Mouse (Mus musculus) MEL (cell line): Measurements from ENCODE around the gene Brca1. TPM values are rescaled to one million over a fixed set of nuclear protein-coding genes. Genes with fewer than 3 reads are reported as not detected.

Experiments
- DNase-seq: peaks from one replicate; pipeline ENCODE4 v3.0.0; 2011; ENCODE audit warnings: low read depth, low spot score
- H3K27ac ChIP-seq: 2 replicates; pipeline ENCODE4 v1.5.1; 2012; ENCODE audit warnings: low read depth, mild to moderate bottlenecking, control low read depth, low read length, moderate library complexity; ENCODE audit not compliant: control insufficient read depth
- H3K27me3 ChIP-seq, 2 experiments: fragments of 150-350 bp in 1 of 2; sonication (generic) in 1 of 2; 2 replicates each; pipeline ENCODE4 v1.6.1; 2012; ENCODE audit warnings: low read length in 2 of 2, mild to moderate bottlenecking in 2 of 2, improper control_type of control experiment in 1 of 2, moderate library complexity in 1 of 2; ENCODE audit not compliant: insufficient read depth in 2 of 2, control insufficient read depth in 1 of 2
- H3K36me3 ChIP-seq, 2 experiments: 2 replicates each; pipeline ENCODE4 v1.6.1; 2012 to 2014; ENCODE audit warnings: low read length in 2 of 2, improper control_type of control experiment in 1 of 2, inconsistent platforms in 1 of 2, mild to moderate bottlenecking in 1 of 2; ENCODE audit not compliant: insufficient read depth in 2 of 2, control insufficient read depth in 1 of 2
- H3K4me1 ChIP-seq, 2 experiments: fragments of 150-350 bp in 1 of 2; sonication (generic) in 1 of 2; 2 replicates each; pipeline ENCODE4 v1.6.1; 2012; ENCODE audit warnings: low read length in 2 of 2, improper control_type of control experiment in 1 of 2, mild to moderate bottlenecking in 1 of 2; ENCODE audit not compliant: insufficient read depth in 2 of 2, control insufficient read depth in 1 of 2
- H3K4me3 ChIP-seq, 2 experiments: fragments of 150-350 bp in 1 of 2; sonication (generic) in 1 of 2; 2 replicates each; pipeline ENCODE4 v1.5.1; 2012; ENCODE audit warnings: low read depth in 2 of 2, low read length in 2 of 2, mild to moderate bottlenecking in 2 of 2, moderate library complexity in 2 of 2, control low read depth in 1 of 2, improper control_type of control experiment in 1 of 2; ENCODE audit not compliant: control insufficient read depth in 1 of 2, insufficient read depth in 1 of 2
- H3K79me2 ChIP-seq: 2 replicates; pipeline ENCODE4 v1.6.1; 2012; ENCODE audit warnings: mild to moderate bottlenecking, low read length, moderate library complexity; ENCODE audit not compliant: control insufficient read depth, poor library complexity, insufficient read depth
- H3K9ac ChIP-seq: 2 replicates; pipeline ENCODE4 v1.6.1; 2012; ENCODE audit warnings: low read depth, mild to moderate bottlenecking, control low read depth, low read length, moderate library complexity; ENCODE audit not compliant: control insufficient read depth, poor library complexity, severe bottlenecking
- H3K9me3 ChIP-seq: fragments of 150-350 bp; sonication (generic); replicated peaks from 2 replicates; pipeline ENCODE4 v1.6.1; 2012; ENCODE audit warnings: mild to moderate bottlenecking, low read length, improper control_type of control experiment, moderate library complexity; ENCODE audit not compliant: insufficient read depth
- BHLHE40 ChIP-seq: IDR thresholded peaks from 2 replicates; pipeline ENCODE4 v1.6.1; 2012; ENCODE audit warnings: low read depth, mild to moderate bottlenecking, inconsistent platforms, low read length, improper control_type of control experiment, borderline replicate concordance
- CHD2 ChIP-seq: IDR thresholded peaks from 2 replicates; pipeline ENCODE4 v1.6.1; 2011; ENCODE audit warnings: low read length, improper control_type of control experiment
- CTCF ChIP-seq, 3 experiments: IDR thresholded peaks in 2 of 3; conservative IDR thresholded peaks in 1 of 3; 2 replicates each; pipeline ENCODE4 v1.5.1; 2011 to 2012; ENCODE audit warnings: low read length in 3 of 3, low read depth in 2 of 3, mild to moderate bottlenecking in 2 of 3, improper control_type of control experiment in 1 of 3, inconsistent platforms in 1 of 3, mixed read lengths in 1 of 3, moderate library complexity in 1 of 3; ENCODE audit not compliant: control insufficient read depth in 1 of 3, insufficient read depth in 1 of 3, poor library complexity in 1 of 3, severe bottlenecking in 1 of 3
- E2F4 ChIP-seq: IDR thresholded peaks from 2 replicates; pipeline ENCODE4 v1.6.1; 2011; ENCODE audit warnings: low read depth, low read length, improper control_type of control experiment, borderline replicate concordance
- EP300 ChIP-seq, 2 experiments: IDR thresholded peaks; 2 replicates each; pipeline ENCODE4 v1.6.1; 2011; ENCODE audit warnings: improper control_type of control experiment in 2 of 2, low read length in 2 of 2, low read depth in 1 of 2, mild to moderate bottlenecking in 1 of 2
- ETS1 ChIP-seq: IDR thresholded peaks from 2 replicates; pipeline ENCODE4 v1.6.1; 2012; ENCODE audit warnings: low read depth, mild to moderate bottlenecking, inconsistent platforms, low read length, improper control_type of control experiment, moderate library complexity
- GABPA ChIP-seq: IDR thresholded peaks from 2 replicates; pipeline ENCODE4 v1.6.1; 2012; ENCODE audit warnings: low read depth, mild to moderate bottlenecking, inconsistent platforms, low read length, improper control_type of control experiment, moderate library complexity
- HCFC1 ChIP-seq: IDR thresholded peaks from 2 replicates; pipeline ENCODE4 v1.6.1; 2012; ENCODE audit warnings: low read depth, mild to moderate bottlenecking, inconsistent platforms, low read length, improper control_type of control experiment, moderate library complexity
- JUND ChIP-seq: IDR thresholded peaks from 2 replicates; pipeline ENCODE4 v1.6.1; 2011; ENCODE audit warnings: low read depth, mild to moderate bottlenecking, improper control_type of control experiment, low read length
- KAT2A ChIP-seq: conservative IDR thresholded peaks from 2 replicates; pipeline ENCODE4 v1.6.1; 2012; ENCODE audit warnings: low read depth, low read length, improper control_type of control experiment, inconsistent platforms
- MAFK ChIP-seq: IDR thresholded peaks from 2 replicates; pipeline ENCODE4 v1.6.1; 2011; ENCODE audit warnings: low read depth, mild to moderate bottlenecking, low read length, improper control_type of control experiment, borderline replicate concordance
- MAX ChIP-seq: IDR thresholded peaks from 2 replicates; pipeline ENCODE4 v1.6.1; 2011; ENCODE audit warnings: low read length, improper control_type of control experiment
- MAZ ChIP-seq: IDR thresholded peaks from 2 replicates; pipeline ENCODE4 v1.6.1; 2012; ENCODE audit warnings: low read depth, mild to moderate bottlenecking, inconsistent platforms, low read length, improper control_type of control experiment
- MEF2A ChIP-seq: IDR thresholded peaks from 2 replicates; pipeline ENCODE4 v1.6.1; 2014; ENCODE audit warnings: low read depth, mild to moderate bottlenecking, inconsistent platforms, low read length, improper control_type of control experiment; ENCODE audit not compliant: poor library complexity, insufficient replicate concordance, severe bottlenecking; ENCODE audit errors: extremely low read depth
- MYB ChIP-seq: IDR thresholded peaks from 2 replicates; pipeline ENCODE4 v1.6.1; 2011; ENCODE audit warnings: mild to moderate bottlenecking, low read depth, low read length, improper control_type of control experiment
- NELFE ChIP-seq: IDR thresholded peaks from 2 replicates; pipeline ENCODE4 v1.6.1; 2011; ENCODE audit warnings: low read depth, low read length, improper control_type of control experiment
- NRF1 ChIP-seq: IDR thresholded peaks from 2 replicates; pipeline ENCODE4 v1.6.1; 2014; ENCODE audit warnings: low read depth, mild to moderate bottlenecking, inconsistent platforms, low read length, improper control_type of control experiment, moderate library complexity; ENCODE audit not compliant: poor library complexity, insufficient read depth, severe bottlenecking
- POLR2A ChIP-seq, 2 experiments: IDR thresholded peaks; 2 replicates each; pipeline ENCODE4 v1.6.1; 2011 to 2012; ENCODE audit warnings: low read length in 2 of 2, mild to moderate bottlenecking in 2 of 2, control low read depth in 1 of 2, improper control_type of control experiment in 1 of 2, low read depth in 1 of 2, moderate library complexity in 1 of 2; ENCODE audit not compliant: control insufficient read depth in 1 of 2, insufficient read depth in 1 of 2, poor library complexity in 1 of 2
- POLR2AphosphoS2 ChIP-seq: IDR thresholded peaks from 2 replicates; pipeline ENCODE4 v1.6.1; 2011; ENCODE audit warnings: low read length, improper control_type of control experiment
- POLR2AphosphoS5 ChIP-seq: IDR thresholded peaks from 2 replicates; pipeline ENCODE4 v1.6.1; 2012; ENCODE audit warnings: low read depth, borderline replicate concordance, mild to moderate bottlenecking, inconsistent platforms, low read length, moderate library complexity, mixed read lengths
- RAD21 ChIP-seq: IDR thresholded peaks from 2 replicates; pipeline ENCODE4 v1.6.1; 2011; ENCODE audit warnings: mild to moderate bottlenecking, low read depth, low read length, improper control_type of control experiment
- RCOR1 ChIP-seq: IDR thresholded peaks from 2 replicates; pipeline ENCODE4 v1.6.1; 2012; ENCODE audit warnings: low read depth, mild to moderate bottlenecking, inconsistent platforms, low read length, improper control_type of control experiment
- SIN3A ChIP-seq: IDR thresholded peaks from 2 replicates; pipeline ENCODE4 v1.6.1; 2012; ENCODE audit warnings: low read length, improper control_type of control experiment, inconsistent platforms
- SMC3 ChIP-seq: IDR thresholded peaks from 2 replicates; pipeline ENCODE4 v1.6.1; 2011; ENCODE audit warnings: low read depth, low read length, improper control_type of control experiment
- TAL1 ChIP-seq: IDR thresholded peaks from 2 replicates; pipeline ENCODE4 v1.6.1; 2012; ENCODE audit warnings: mild to moderate bottlenecking, inconsistent platforms, low read length, moderate library complexity, mixed read lengths
- TBP ChIP-seq: IDR thresholded peaks from 2 replicates; pipeline ENCODE4 v1.8.0; 2011; ENCODE audit warnings: low read depth, low read length, improper control_type of control experiment
- USF1 ChIP-seq: IDR thresholded peaks from 2 replicates; pipeline ENCODE4 v1.6.1; 2014; ENCODE audit warnings: low read depth, mild to moderate bottlenecking, inconsistent platforms, low read length, improper control_type of control experiment, moderate library complexity
- ZKSCAN1 ChIP-seq: IDR thresholded peaks from 2 replicates; pipeline ENCODE4 v1.6.1; 2012; ENCODE audit warnings: low read depth, mild to moderate bottlenecking, inconsistent platforms, low read length, improper control_type of control experiment, moderate library complexity
- ZMIZ1 ChIP-seq: IDR thresholded peaks from 2 replicates; pipeline ENCODE4 v1.6.1; 2012; ENCODE audit warnings: low read depth, mild to moderate bottlenecking, inconsistent platforms, low read length, improper control_type of control experiment, moderate library complexity
- ZNF384 ChIP-seq: IDR thresholded peaks from 2 replicates; pipeline ENCODE4 v1.6.1; 2012; ENCODE audit warnings: low read depth, mild to moderate bottlenecking, inconsistent platforms, low read length, improper control_type of control experiment
- polyA plus RNA-seq, 2 experiments: library from polyadenylated mRNA; stranded (reverse) in 1 of 2; unstranded in 1 of 2; fragments of >175 nt in 1 of 2; fragments of >200 nt in 1 of 2; gene quantifications; 2 replicates each; pipeline versions ENCODE4 v1.2.1 to v1.2.4; 2012; ENCODE audit warnings: low replicate concordance in 2 of 2, low read depth in 1 of 2; ENCODE audit not compliant: insufficient read length in 2 of 2, insufficient read depth in 1 of 2, missing spikeins in 1 of 2
- total RNA-seq: library from RNA; depleted of rRNA; stranded (reverse); fragments of 300-350 nt; gene quantifications from 2 replicates; pipeline ENCODE4 v1.2.3, GENCODE M21; 2012

The Brca1 gene
- total and polyA plus RNA-seq, 3 experiments = 25.7 to 1,155 (median 35.3) TPM

DNA sequence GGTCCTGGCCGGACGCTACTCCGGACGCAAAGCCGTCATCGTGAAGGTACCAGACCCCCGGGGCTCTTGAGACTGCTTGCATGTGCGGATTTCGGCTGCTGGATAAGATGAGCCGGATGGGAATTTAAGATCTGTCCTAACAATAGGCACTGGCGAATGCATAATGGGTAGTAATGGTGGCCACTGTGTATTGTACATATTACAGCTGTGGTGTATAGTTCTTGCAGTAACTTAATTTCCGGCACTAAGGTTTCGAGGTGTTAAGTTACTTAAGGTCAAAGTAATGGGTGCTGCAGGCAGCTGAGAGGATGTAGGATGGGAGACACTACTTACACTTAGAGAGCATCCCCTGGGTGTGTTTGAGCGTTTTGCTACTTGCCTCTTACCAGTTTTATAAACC is 109.0 kb downstream of the Brca1 start:
- TF ChIP-seq POLR2A (IDR thresholded peaks at IDR 0.05; ENCODE audit: control insufficient read depth in 1 of 2, insufficient read depth in 1 of 2, low read depth in 1 of 2, low read length in 2 of 2, poor library complexity in 1 of 2) = 0 out of 4 replicates have a peak, but pooled peaks of 1 of the 2 experiments have one; percentile 2
- TF ChIP-seq GABPA = no peak
- Histone ChIP-seq H3K27me3 (no peaks in the 10 kb centered on the region), H3K79me2 (peaks cover 29% of the 10 kb centered on the region), H3K4me1 (peaks cover 4 to 16% of the 10 kb centered on the region in 2 experiments; a peak in 3 of 4 replicates), H3K9me3 (no peaks in the 10 kb centered on the region), H3K9ac (peak overlapping the region; percentile 91), H3K4me3 (peak overlapping the region; percentile 89 to 93), H3K36me3 (peaks cover 19 to 20% of the 10 kb centered on the region in 2 experiments), H3K27ac (peak overlapping the region; percentile 81)
- DNase-seq = peak; percentile 64

- Histone ChIP-seq H3K27ac (peak within 1 kb of the TSS; percentile 81), H3K36me3 (peaks cover 19 to 20% of the 10 kb centered on the region in 2 experiments), H3K9me3 (no peaks in the 10 kb centered on the region), H3K4me1 (peaks cover 4 to 16% of the 10 kb centered on the region in 2 experiments; a peak in 3 of 4 replicates), H3K79me2 (peaks cover 29% of the 10 kb centered on the region), H3K27me3 (no peaks in the 10 kb centered on the region), H3K9ac (peak within 1 kb of the TSS; percentile 91), H3K4me3 (peak within 1 kb of the TSS; percentile 89 to 93)
- DNase-seq = peak; percentile 100
- TF ChIP-seq TAL1 (no peak), NRF1 (peak; percentile 55), MYB (no peak), HCFC1 (peak; percentile 96), EP300 (IDR thresholded peaks at IDR 0.05; ENCODE audit: low read depth in 1 of 2, low read length in 2 of 2) (peak in 1 of 2 experiments; percentile 57; a peak in 2 of 4 replicates), ZNF384 (peak; percentile 83), TBP (peak; percentile 96), GABPA (peak; percentile 29; the same call in 1 of the 2 replicates), POLR2A (IDR thresholded peaks at IDR 0.05; ENCODE audit: control insufficient read depth in 1 of 2, insufficient read depth in 1 of 2, low read depth in 1 of 2, low read length in 2 of 2, poor library complexity in 1 of 2) (peak; percentile 94 to 98), ZKSCAN1 (no peak), POLR2AphosphoS2 (peak; percentile 97), BHLHE40 (peak; percentile 50; the same call in 1 of the 2 replicates), POLR2AphosphoS5 (peak; percentile 82; the same call in 1 of the 2 replicates), MAZ (peak; percentile 86; the same call in 1 of the 2 replicates), KAT2A (peak; percentile 99), CHD2 (peak; percentile 92), SMC3 (no peak; the same call in 1 of the 2 replicates), NELFE (peak; percentile 99), RAD21 (peak; percentile 59), RCOR1 (peak; percentile 72), MAX (peak; percentile 96), ZMIZ1 (peak; percentile 96), JUND (peak; percentile 69), CTCF (IDR thresholded peaks at IDR 0.05 in 2 of 3, conservative IDR thresholded peaks at IDR 0.05 in 1 of 3; ENCODE audit: control insufficient read depth in 1 of 3, insufficient read depth in 1 of 3, low read depth in 2 of 3, low read length in 3 of 3, poor library complexity in 1 of 3, severe bottlenecking in 1 of 3) (peak; percentile 52 to 91 (median 78)), ETS1 (peak; percentile 90), USF1 (peak; percentile 69), SIN3A (peak; percentile 99), MEF2A (peak; percentile 64; the same call in 1 of the 2 replicates), MAFK (no peak; the same call in 1 of the 2 replicates), E2F4 (no peak)
Observed at GRCm38 (mm10) chr11:101442127-101442693, 109.5 kb downstream of the Brca1 start, which contains the start of gene Rpl27. Gene Rpl27, plus strand, starts transcription at chr11:101442298.
